Mouse (Mus musculus) hindbrain, embryonic 10.5 days (tissue): ENCODE results near the gene Eps8l2. TPM values are rescaled to one million over a fixed set of nuclear protein-coding genes. Genes with fewer than 3 reads are reported as not detected.

Experiments used
- DNase-seq: peaks from one replicate; pipeline ENCODE4 v3.0.0-alpha.2; 2017; ENCODE audit warnings: low spot score
- H3K27ac ChIP-seq: fragments of 300-500 bp; sonication (generic); 2 replicates; pipeline ENCODE4 v1.5.1; 2016; ENCODE audit warnings: mild to moderate bottlenecking, moderate library complexity
- H3K27me3 ChIP-seq: fragments of 300-500 bp; sonication (generic); 2 replicates; pipeline ENCODE4 v1.6.1; 2016; ENCODE audit warnings: mild to moderate bottlenecking; ENCODE audit not compliant: poor library complexity, insufficient read depth, severe bottlenecking
- H3K36me3 ChIP-seq: fragments of 300-500 bp; sonication (generic); 2 replicates; pipeline ENCODE4 v1.6.1; 2016; ENCODE audit warnings: mild to moderate bottlenecking, moderate library complexity
- H3K4me1 ChIP-seq: fragments of 300-500 bp; sonication (generic); replicated peaks from 2 replicates; pipeline ENCODE4 v1.6.1; 2016; ENCODE audit warnings: mild to moderate bottlenecking
- H3K4me3 ChIP-seq: fragments of 300-500 bp; sonication (generic); 2 replicates; pipeline ENCODE4 v1.5.1; 2016; ENCODE audit warnings: mild to moderate bottlenecking, moderate library complexity
- H3K9me3 ChIP-seq: fragments of 300-500 bp; sonication (generic); 2 replicates; pipeline ENCODE4 v1.6.1; 2016; ENCODE audit warnings: mild to moderate bottlenecking, moderate library complexity
- WGBS: fragments of 180-500 bp; shearing (Covaris S2); methylation state at CpG from one replicate; pipeline ENCODE4 v1.1.7; 2016; 5-methylcytosine and 5-hydroxymethylcytosine counted together
- polyA plus RNA-seq: library from polyadenylated mRNA; unstranded; fragments of >200 nt; fragmentation: Nextera tagmentation; extraction: Ambion mirVana; gene quantifications from 2 replicates; pipeline ENCODE4 v1.2.1, GENCODE M21; 2016

The Eps8l2 gene
- 6.7 and 6.8 TPM in 2 replicates for polyA plus RNA-seq

DNA sequence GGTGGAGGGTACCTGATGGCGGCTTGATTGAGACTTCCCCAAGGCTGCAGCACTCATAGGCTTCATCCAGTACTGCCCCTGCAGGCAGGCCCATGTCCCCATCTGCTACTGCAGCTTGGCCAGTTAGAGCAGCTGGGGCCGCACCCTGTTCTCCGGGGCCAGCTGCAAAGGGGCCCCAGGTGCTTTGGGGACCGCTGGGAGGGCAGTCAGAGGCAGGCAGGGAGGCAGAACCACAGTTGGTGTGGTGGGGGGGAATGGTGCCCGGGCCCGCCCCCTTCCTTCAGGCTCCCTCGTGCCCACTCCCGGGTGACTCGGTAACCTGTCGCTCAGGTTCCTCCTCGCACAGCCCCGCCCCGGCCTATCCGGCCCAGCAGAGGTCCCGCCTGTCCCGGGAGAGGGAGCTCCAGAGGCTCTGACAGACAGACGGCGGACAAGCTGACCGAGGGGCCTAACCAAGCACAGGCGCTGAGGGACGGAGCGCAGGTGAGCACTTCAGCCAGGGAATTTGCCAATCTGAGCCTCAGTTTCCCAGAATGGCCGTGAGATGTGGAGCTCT is at the start of gene Eps8l2:
Eps8l2 (plus strand) TSS at position 305 of the 556 bp plus-strand sequence.
- H3K9me3 ChIP-seq = no peaks in the 10 kb centered on the region
- WGBS = 5% methylated on average over 23 of the region's 23 CpGs
- peaks cover 26% of the 10 kb centered on the region for H3K36me3 ChIP-seq
- H3K27ac ChIP-seq = peak within 1 kb of the TSS; percentile 64
- peak; percentile 17 for DNase-seq
- H3K27me3 ChIP-seq = peaks cover 45% of the 10 kb centered on the region
- H3K4me1 ChIP-seq = peaks cover 32% of the 10 kb centered on the region
- peak within 1 kb of the TSS; percentile 40 for H3K4me3 ChIP-seq

DNA sequence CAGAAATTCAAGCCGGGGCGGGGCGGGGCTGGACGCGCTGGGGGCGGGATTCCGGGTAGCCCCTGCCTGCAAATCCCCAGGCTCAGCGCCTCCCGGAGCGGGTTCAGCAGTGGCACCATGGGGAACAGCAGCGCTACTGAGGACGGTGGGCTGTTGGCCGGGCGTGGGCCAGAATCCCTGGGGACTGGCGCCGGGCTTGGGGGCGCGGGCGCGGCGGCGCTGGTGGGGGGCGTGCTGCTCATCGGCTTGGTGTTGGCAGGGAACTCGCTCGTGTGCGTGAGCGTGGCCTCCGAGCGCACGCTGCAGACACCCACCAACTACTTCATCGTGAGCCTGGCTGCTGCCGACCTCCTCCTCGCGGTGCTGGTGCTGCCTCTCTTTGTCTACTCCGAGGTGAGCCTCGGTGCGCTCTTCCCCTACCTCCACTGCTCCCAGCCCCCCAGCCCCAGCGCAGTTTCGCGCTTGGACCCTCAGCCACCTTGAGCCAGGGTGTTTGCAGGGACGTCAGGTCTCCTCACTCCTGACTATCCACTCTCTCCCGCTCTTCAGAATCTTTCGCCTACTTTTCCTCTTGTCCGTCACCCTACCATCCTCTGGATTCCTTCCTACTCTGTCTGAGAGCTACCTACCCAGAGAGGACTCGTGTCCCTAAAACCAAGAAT is 46.6 kb upstream of the Eps8l2 start, which contains the start of gene Drd4:
Drd4 (plus strand) TSS at position 86 of the 662 bp plus-strand sequence.
- peaks cover 8% of the 10 kb centered on the region for H3K36me3 ChIP-seq
- peak within 1 kb of the TSS; percentile 83 for H3K27ac ChIP-seq
- H3K9me3 ChIP-seq = no peaks in the 10 kb centered on the region
- peaks cover 88% of the 10 kb centered on the region for H3K27me3 ChIP-seq
- peaks cover 40% of the 10 kb centered on the region for H3K4me1 ChIP-seq
- WGBS = 2% methylated on average over 46 of the region's 46 CpGs
- peak; percentile 53 for DNase-seq
- peak within 1 kb of the TSS; percentile 58 for H3K4me3 ChIP-seq

DNA sequence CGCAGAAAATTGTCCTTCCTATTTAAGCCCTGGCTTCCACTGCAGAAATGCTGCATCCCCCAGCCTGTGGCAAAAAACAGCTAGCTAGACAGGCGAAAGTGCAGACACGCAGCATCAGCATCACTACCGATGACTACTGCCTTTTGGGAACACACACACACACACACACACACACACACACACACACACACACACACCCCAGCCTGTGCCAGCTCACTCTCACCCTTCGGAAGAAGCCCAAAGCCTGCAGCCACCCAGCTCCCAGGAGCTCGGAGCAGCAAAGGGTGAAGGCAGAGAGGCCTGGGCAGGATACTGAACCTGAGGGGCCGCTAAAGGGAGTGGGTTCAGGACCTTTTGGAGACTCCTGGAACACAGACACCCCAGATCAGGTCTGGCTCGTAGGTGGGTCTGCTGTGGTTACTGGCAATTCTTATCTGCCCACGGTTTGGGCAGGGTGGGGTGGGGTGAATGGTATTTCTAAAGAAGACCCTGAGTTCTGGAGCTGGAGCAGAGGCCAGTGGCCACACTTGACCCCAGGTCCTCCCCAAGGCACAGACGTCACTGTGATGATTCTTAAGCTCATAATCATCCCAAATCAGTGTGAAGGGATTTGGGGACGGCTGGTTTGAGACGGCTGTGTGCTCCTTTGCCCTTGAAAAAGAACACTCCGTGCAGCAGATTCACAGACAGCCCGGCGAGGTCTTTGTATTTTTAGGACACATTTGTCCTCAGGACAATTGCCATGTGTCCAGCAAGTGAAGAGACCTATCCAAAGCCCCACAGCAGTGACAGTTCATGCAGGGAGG is 45.9 kb upstream of the Eps8l2 start:
- WGBS = 27% methylated on average over 15 of the region's 15 CpGs

DNA sequence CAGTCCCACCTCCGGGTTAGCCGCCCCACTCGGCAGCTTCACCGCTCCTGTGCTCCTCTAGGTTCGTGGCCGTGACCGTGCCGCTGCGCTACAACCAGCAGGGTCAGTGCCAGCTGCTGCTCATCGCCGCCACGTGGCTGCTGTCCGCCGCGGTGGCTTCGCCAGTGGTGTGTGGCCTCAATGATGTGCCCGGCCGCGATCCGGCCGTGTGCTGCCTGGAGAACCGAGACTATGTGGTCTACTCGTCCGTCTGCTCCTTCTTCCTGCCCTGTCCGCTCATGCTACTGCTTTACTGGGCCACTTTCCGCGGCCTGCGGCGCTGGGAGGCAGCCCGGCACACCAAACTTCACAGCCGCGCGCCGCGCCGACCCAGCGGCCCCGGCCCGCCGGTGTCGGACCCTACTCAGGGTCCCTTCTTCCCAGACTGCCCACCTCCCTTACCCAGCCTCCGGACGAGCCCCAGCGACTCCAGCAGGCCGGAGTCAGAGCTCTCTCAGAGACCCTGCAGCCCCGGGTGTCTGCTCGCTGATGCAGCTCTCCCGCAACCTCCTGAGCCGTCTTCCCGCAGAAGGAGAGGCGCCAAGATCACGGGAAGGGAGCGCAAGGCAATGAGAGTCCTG is 44.7 kb upstream of the Eps8l2 start:
- peaks cover 21% of the 10 kb centered on the region for H3K36me3 ChIP-seq
- DNase-seq = peak; percentile 69
- WGBS = under 1% methylated on average over 53 of the region's 53 CpGs
- H3K27ac ChIP-seq = peak overlapping the region; percentile 66
- H3K4me3 ChIP-seq = peak overlapping the region; percentile 47
- H3K27me3 ChIP-seq = peaks cover 80% of the 10 kb centered on the region
- peaks cover 40% of the 10 kb centered on the region for H3K4me1 ChIP-seq
- H3K9me3 ChIP-seq = no peaks in the 10 kb centered on the region

More for the DNA sequence above, 45.9 kb upstream of the Eps8l2 start:
- Histone ChIP-seq H3K27me3 (peaks cover 91% of the 10 kb centered on the region), H3K4me1 (peaks cover 40% of the 10 kb centered on the region), H3K36me3 (peaks cover 15% of the 10 kb centered on the region), H3K4me3 (peak overlapping the region; percentile 58), H3K27ac (peak overlapping the region; percentile 83; the same call in 1 of the 2 replicates), H3K9me3 (no peaks in the 10 kb centered on the region)
- DNase-seq = peak; percentile 43

DNA sequence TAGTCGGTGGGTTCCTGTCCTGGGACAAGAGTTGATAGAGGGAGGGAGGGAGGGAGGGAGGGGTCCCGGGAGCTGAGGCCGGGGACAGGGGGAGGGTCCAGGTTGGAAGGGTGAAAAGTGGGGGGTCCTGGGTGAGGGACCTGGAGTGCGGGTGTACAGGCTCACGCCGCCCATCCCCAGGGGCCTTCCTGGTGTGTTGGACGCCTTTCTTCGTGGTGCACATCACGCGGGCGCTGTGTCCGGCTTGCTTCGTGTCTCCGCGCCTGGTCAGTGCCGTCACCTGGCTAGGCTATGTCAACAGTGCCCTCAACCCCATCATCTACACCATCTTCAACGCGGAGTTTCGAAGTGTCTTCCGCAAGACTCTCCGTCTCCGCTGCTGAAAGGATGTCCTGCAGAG is 44.2 kb upstream of the Eps8l2 start:
- DNase-seq = peak; percentile 29

DNA sequence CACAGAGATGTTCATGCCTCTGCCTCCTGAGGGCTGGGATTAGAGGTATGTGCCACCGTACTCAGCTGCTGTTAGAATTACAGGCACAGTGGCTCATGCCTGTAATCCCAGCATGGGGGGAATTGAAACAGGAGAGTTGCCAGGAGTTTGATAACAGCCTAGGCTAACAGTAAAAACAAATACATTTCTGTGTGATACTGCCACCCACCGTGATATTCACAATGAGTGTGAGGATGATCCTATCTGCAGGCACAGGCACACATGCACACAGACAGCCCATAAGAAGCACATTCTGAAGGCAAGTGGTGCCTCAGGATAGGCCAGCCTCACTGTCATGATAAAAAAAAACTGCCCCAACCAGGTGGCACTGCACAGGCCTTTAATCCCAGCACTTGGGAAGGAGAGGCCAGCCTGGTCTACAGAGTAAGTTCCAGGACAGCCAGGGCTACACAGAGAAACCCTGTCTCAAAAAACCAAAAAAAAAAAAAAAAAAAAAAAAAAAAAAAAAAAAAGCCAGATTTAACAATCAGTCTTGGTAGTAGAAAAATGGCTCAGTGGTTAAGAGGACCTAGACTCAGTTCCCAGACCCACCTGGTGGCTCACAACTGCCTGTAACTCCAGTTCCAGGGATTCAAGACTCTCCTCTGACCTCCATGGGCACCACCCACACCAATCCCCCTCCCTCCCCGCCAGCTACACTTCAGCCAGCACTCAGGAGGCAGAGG is 40.6 kb upstream of the Eps8l2 start:
- peaks cover 22% of the 10 kb centered on the region for H3K4me1 ChIP-seq
- peaks cover 42% of the 10 kb centered on the region for H3K27me3 ChIP-seq
- no peak for DNase-seq
- no peak overlapping the region for H3K27ac ChIP-seq
- H3K4me3 ChIP-seq = no peak overlapping the region
- peaks cover 63% of the 10 kb centered on the region for H3K36me3 ChIP-seq
- H3K9me3 ChIP-seq = no peaks in the 10 kb centered on the region
- WGBS = 94% methylated on average over 3 of the region's 3 CpGs

More for the DNA sequence above, 44.2 kb upstream of the Eps8l2 start:
- Histone ChIP-seq H3K36me3 (peaks cover 27% of the 10 kb centered on the region), H3K27me3 (peaks cover 78% of the 10 kb centered on the region), H3K4me3 (peak overlapping the region; percentile 47), H3K4me1 (peaks cover 40% of the 10 kb centered on the region), H3K9me3 (no peaks in the 10 kb centered on the region), H3K27ac (peak overlapping the region; percentile 66; the same call in 1 of the 2 replicates)
- 8% methylated on average over 22 of the region's 22 CpGs for WGBS

DNA sequence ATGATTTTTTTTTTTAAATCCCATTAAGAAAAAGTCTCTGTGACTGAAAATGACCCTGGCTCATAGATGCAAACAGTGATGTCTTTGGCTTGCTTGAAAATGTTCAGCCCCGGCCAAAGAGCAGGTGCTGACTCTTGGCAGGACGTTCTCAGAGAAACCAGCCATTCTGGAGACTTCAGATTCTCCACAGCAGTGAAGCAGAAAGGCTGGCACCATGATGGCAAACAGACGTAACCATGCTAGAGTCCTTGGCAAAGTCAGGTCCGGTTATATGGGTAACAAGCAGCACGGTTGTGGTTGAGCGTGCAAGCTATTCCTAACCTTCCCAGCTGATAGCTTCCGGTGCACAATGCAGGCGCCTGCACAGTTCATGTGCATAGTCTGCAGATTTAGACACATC is 39.5 kb upstream of the Eps8l2 start:
- H3K4me3 ChIP-seq = no peak overlapping the region
- H3K4me1 ChIP-seq = peaks cover 11% of the 10 kb centered on the region
- no peak overlapping the region for H3K27ac ChIP-seq
- peaks cover 74% of the 10 kb centered on the region for H3K36me3 ChIP-seq
- peaks cover 31% of the 10 kb centered on the region for H3K27me3 ChIP-seq
- DNase-seq = no peak
- WGBS = 94% methylated on average over 8 of the region's 8 CpGs
- H3K9me3 ChIP-seq = no peaks in the 10 kb centered on the region

DNA sequence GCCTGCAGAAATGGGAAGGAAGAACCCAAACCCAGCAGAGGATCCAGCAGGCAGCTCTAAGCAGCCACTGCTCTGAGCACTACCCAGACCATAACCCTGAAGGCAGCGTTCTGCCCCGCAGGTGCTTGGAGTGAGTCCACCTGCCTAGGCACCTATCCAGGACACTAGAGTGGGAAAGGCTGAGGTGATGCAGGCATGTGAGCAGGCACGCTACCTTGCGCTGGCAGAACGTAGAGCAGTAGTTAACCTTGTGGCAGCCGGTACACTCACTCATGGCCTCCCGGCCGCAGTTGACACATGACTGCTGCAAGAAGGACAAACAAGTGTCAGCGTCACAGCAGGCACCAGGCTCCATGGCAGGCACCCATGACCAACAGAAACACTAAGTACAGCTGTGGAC is 37.3 kb upstream of the Eps8l2 start:
- 95% methylated on average over 9 of the region's 9 CpGs for WGBS

DNA sequence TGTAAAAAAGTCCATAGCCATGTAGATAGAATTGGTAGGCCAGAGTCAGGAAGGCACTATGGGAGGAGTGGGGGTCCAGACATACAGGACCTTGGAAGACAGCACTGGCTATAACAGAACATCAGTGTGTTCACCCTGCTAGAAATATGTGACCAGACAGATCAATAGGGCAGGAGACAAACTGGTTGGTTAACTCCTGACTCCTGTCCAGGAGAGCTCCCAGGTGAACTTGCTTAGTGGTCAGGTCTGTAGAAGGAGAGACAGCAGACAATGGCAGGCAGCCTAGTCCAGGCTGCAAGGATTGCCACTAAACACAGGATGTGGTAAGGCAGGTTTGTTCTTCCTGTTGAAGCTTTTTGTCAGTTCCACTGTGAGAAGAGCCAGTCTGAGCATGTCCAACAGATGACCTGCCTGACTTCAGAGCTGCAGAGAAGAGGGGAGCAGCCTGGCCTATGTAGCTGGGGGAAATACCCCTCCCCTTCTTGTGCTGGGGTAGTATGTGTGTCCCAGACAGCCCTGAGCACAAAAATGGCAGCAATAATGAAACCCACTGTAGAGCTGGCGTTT is 35.9 kb upstream of the Eps8l2 start:
- no peaks in the 10 kb centered on the region for H3K4me1 ChIP-seq
- WGBS = 85% methylated on average over 1 of the region's 1 CpGs
- peaks cover 95% of the 10 kb centered on the region for H3K36me3 ChIP-seq

More for the DNA sequence above, 37.3 kb upstream of the Eps8l2 start:
- peaks cover 95% of the 10 kb centered on the region for H3K36me3 ChIP-seq
- H3K4me1 ChIP-seq = no peaks in the 10 kb centered on the region
- peaks cover 9% of the 10 kb centered on the region for H3K27me3 ChIP-seq
- H3K9me3 ChIP-seq = no peaks in the 10 kb centered on the region
- H3K27ac ChIP-seq = no peak overlapping the region
- no peak overlapping the region for H3K4me3 ChIP-seq
- no peak for DNase-seq

DNA sequence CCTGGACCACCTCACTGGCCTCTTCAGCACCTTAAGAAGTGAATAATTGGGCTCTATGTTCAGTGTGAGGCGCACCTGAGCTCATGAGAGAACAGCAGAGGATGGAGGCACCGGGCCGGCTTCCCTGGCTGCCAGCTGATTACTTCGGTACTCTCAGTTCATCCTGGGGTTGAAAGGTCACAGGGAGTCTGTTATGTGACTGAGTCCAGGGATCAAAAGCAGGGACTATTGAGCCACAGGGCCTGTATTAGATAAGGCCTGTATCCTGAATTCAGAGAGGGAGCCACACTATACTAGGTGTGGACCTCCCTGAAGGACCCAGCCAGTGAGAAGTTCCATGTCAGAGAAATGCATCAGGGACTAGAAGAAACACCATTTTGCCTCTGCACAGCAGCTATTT is 34.1 kb upstream of the Eps8l2 start:
- H3K36me3 ChIP-seq = peaks cover 100% of the 10 kb centered on the region
- WGBS = 84% methylated on average over 4 of the region's 4 CpGs

More for the DNA sequence above, 35.9 kb upstream of the Eps8l2 start:
- Histone ChIP-seq H3K27ac (no peak overlapping the region), H3K27me3 (no peaks in the 10 kb centered on the region), H3K9me3 (no peaks in the 10 kb centered on the region), H3K4me3 (no peak overlapping the region)
- no peak for DNase-seq

DNA sequence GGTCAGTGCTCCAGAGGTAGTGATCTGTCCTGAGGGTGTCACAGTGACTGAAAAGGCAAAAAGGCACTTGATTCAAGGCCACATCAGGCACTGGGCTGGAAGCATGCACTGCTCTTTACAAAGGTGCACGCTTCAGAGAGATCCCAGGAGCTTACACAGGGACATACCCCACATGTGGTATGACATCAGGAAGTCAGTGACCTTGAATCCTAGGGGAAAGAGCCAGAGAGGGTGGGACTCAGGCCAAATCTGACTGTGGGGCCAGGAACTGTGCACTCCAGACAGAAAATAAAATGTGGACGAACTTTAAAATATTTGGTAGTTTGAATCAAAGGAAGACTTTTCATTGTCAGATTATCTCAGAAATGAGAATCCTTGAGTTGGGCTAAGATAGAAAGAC is 24.3 kb upstream of the Eps8l2 start:
- 92% methylated on average over 2 of the region's 2 CpGs for WGBS
- no peaks in the 10 kb centered on the region for H3K4me1 ChIP-seq

More for the DNA sequence above, 34.1 kb upstream of the Eps8l2 start:
- Histone ChIP-seq H3K9me3 (no peaks in the 10 kb centered on the region), H3K4me3 (no peak overlapping the region), H3K27ac (no peak overlapping the region), H3K27me3 (no peaks in the 10 kb centered on the region), H3K4me1 (no peaks in the 10 kb centered on the region)
- DNase-seq = no peak

DNA sequence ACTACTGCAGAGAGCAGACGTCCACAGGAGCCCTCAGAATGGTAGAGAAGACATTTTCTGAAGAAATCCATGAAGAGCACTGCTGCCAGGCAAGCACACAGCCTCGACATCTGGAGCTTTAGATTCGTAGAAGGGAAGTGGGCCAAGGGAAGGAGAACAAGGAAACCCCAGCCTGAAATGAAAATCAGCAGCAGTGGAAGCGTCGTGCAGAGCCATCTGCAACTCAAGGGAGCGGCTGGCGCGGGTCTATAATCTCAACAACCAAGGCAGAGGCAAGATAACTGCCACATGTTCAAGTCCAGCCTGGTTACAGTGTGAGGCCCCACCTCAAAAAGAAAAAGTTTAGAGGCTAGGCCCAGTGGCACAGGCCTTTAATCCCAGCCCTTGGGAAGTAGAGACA is 23.6 kb upstream of the Eps8l2 start:
- 94% methylated on average over 8 of the region's 8 CpGs for WGBS
- Histone ChIP-seq H3K4me1 (no peaks in the 10 kb centered on the region), H3K36me3 (peaks cover 100% of the 10 kb centered on the region), H3K9me3 (no peaks in the 10 kb centered on the region), H3K27ac (no peak overlapping the region), H3K27me3 (no peaks in the 10 kb centered on the region), H3K4me3 (no peak overlapping the region)
- DNase-seq = no peak

More for the DNA sequence above, 24.3 kb upstream of the Eps8l2 start:
- Histone ChIP-seq H3K27ac (no peak overlapping the region), H3K4me3 (no peak overlapping the region), H3K36me3 (peaks cover 100% of the 10 kb centered on the region), H3K9me3 (no peaks in the 10 kb centered on the region), H3K27me3 (no peaks in the 10 kb centered on the region)
- no peak for DNase-seq
